Mouse (Mus musculus): ENCODE results near the gene Smarca1.

The Smarca1 gene

DNA sequence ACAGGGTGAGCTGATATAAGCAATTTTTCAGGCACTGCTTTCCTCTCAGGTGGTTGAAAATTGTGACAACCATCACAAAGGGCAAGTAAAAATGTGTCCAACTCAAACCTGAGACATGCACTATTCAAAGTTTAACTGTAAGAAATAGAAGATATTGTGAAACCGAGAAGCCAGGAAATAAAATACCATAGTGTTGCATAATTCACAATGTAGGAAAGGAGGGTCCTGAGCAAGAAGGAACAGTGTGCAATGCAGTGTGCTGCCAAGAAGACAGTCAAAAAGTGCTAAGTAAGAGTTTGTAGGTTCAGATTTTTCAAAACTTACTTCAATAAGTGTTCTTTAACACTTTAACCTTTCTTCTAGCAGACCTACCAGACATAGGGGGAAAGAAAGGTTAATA is 128.3 kb downstream of the Smarca1 start:
- DNase-seq (ENCODE audit: low spot score in 2 of 2), result no peak

DNA sequence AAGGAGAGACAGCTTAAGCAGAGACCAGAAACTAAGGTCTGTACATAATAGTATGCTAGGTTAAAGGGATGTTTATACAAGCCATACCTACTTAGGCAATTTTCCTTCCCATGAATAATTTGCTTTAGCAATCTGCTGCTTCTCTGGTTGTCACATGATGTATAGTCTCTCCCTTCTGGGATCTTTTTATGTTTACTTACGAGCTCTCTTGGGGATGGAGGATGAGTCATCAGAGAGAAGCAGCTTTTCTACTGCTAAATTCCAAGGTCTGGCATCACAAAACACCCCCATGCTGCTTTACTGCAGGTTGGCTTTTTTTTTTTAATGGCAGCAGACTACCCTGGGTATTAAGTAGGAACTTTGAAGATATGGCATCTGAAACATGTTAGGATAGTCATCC is 132.6 kb downstream of the Smarca1 start:
- DNase-seq (ENCODE audit: low spot score in 2 of 2), result no peak
